Mouse (Mus musculus) mature B cell (primary cell): ENCODE results near the gene Ttc34.

ENCODE experiments used
- in situ Hi-C: fragments of 300-500 bp; cut with MboI; formaldehyde crosslinking; loops from 2 replicates; pipeline ENCODE4 v1.14.3; 2019

Gene Ttc34

DNA sequence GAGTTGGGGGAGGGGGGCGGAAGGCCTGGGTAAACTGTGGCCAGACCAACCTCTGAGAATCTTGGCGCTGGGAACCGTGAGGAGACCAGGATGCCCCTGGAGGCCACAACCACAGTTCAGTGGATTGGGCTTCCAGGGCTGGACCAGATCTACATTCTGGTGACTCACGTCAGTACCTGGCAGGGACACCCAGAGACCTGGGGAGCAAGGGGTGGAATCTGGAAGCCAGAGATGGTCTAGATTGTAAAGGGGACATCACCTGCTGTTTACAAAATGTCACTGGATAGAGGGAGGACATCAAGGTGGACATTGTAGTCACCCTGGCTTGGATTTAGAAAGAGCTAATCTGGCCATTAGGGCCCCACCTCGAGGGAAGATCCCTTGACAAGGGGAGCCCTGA, 58.3 kb downstream of the Ttc34 start:
- in situ Hi-C loops = loop anchor here (25.0 kb wide), 1 partner anchor 342 kb away; the partner anchor contains the start of gene Faap20

DNA sequence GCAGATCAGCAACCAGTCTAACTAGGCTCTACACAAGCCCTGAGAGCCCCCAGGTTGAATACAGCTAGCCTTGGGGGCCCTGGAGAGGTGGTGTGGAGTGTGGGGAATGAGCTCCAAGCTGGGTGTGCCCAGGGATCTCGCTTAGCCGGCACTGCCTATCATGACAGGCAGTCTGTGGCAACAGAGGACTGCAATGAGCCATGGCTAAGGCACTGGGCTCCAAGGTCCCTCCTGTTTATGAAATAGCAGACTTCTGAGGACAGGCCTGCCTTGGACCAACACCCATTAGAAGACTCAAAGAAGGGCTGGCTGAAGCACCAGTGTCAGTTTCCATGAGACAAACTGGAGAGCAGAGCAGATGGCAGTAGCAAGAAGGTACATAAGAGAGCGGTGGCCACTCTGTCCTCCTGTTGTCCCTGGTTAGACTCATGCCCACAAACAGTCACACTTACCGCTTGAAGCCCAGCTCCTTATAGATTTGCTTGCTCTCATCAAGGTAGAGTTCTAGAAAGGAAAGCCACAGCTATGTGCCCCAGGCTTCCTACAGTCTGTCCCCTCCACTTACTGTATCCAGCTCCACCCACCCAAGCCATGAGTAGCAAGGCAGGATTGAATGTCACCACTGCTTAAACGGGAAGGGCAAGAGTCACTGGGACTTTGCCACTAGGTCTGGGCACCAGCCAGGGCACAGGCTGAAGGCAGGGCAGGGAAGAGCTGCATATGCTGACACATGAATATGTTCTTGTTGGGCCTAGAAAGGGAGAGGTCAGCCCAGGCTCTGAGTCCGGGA, 60.6 kb downstream of the Ttc34 start:
- in situ Hi-C loops = loop anchor here (25.0 kb wide), 1 partner anchor 339 kb away; the partner anchor contains the start of gene Faap20

DNA sequence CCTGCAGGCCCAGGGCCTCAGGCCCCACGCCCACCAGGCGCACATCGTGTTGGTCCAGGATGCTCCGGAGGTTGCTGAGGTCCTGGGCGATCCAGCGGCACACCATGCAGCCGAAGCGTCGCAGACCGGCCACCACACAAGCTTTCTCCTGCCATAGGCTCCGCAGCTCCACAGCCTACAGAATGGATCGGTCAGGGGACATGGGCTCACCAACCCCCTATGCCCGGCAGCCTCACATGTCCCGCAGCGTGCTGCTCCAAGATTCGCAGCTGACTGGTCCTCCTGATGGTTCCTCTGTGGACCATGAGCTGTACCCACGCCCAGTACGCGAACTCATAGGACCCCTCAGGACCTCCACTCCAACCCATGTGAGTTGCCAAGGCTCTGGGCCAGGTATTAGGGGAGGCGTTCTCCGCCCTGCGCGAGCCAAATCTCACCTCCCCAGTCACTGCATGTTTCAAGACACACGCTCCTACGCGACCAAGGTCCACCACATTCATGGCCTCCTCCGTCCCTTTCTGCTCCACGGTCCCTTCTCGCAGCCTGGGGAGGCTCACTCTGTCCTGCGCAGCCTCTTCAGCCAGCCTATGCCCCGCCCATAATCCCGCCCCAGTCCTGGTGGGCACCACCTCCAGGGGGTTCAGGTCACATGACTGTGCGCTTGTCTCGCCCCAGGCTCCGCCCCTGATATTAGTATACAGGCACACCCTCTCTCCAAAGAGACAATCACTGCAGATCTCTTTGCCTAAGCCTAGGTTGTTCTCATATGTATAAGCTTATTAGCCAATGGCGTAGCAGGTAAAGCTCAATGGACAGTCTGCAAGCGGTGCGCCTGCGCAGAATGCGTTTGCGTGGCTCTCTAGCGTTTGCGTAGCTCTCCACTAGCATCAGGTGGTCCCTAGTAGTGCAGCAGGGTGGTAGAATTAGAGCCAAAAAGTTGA, 61.5 kb downstream of the Ttc34 start, which contains the start of gene Fam213b:
TSS of gene Fam213b (minus strand) at position 630 of the 941 bp plus-strand sequence.
- in situ Hi-C loops = loop anchor here (25.0 kb wide), 1 partner anchor 339 kb away; the partner anchor contains the start of gene Faap20

DNA sequence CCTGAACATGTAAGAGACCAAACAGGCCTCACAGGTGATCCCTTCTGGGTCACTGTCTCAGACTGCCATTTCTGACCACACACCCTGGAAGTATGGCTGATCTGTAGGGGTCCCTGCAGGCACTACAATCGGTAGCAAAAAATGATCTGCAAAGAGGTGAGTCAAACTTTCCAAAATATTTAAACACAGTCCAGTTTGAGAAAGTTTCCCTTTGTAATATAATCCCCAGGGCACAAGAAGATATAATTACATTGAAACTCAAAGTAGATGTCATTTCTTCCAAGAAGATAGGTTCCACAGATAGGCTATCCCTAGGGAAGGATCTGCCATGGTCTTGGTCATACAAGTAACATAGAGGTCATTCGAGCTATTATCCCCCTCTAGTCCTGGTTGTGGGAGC, 65.1 kb downstream of the Ttc34 start:
- in situ Hi-C loops = no loop called here

DNA sequence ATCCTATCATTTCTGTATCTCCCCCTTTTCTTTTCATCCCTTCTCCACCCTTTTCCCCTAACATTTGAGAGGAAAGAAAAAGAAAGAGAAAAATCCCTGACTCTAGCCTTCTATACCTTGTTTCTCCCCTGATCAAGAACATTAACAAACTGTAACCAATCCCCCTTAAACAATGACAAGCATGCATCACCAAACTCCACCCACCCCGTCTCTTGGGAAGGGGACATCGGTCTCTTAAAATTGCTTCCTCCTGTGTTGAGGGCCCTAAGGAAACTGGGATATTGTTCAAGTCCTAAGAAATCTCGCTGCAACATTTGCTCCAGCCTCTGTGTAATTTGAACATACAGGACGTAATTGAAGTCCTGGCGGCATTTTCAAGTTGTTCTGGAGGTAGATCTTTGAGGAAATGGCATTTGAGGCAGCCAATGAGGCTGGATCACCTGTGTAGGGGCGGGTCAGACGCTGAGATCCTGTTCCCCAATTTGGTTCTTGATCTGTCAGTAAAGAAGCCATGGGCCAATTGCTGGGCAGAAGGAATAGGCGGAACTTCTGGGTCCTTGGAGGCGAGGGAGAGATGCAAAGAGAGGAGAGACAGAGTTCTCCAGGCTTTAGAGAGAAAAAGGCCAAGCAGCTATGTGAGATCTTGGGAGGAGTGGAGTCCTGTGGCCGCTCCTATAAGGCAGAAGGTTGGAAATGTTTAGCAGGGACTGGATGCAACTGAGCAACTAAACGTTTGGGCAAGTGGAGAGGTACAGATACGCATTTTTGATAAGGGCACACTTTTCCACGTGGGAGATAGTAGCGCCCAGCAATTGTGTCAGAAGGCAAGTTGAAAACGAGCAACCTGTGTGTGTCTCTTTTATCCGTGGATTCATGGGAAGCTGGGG, 67.2 kb downstream of the Ttc34 start:
- in situ Hi-C loops = no loop called here

DNA sequence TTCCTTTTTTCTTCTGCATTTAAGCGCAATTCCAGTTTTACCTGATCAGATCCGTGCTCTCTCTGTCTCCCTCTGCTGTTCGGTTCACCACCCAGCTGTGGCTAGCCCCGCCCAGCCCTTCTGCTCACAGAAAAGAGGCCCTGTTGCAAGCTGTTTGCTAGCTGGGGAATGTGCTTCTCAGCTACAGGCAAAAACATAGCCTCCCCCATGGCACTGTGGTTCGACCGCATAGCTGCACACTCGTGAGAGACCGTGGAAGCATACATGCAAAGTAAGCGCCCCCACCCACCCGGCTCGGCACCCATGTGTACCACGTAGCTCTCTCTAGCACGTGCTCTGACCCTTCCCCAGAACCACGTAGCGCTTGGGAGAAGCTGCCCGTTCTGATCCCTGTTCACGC, 70.6 kb downstream of the Ttc34 start:
- in situ Hi-C loops = no loop called here

DNA sequence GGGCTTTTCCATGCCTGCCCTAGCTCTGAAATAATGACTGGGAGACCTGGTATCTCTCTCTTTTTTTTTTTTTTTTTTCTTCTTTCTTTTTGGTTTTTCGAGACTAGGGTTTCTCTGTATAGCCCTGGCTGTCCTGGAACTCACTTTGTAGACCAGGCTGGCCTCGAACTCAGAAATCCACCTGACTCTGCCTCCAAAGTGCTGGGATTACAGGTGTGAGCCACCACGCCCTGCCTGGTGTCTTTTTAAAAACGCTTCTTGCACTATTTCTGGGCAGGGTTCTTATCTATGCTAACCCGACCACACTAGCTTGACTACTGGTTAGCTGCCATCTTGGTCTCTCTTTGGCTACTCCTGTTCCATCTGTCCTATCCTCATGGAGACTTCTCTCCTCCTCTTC, 71.2 kb downstream of the Ttc34 start:
- in situ Hi-C loops = no loop called here

DNA sequence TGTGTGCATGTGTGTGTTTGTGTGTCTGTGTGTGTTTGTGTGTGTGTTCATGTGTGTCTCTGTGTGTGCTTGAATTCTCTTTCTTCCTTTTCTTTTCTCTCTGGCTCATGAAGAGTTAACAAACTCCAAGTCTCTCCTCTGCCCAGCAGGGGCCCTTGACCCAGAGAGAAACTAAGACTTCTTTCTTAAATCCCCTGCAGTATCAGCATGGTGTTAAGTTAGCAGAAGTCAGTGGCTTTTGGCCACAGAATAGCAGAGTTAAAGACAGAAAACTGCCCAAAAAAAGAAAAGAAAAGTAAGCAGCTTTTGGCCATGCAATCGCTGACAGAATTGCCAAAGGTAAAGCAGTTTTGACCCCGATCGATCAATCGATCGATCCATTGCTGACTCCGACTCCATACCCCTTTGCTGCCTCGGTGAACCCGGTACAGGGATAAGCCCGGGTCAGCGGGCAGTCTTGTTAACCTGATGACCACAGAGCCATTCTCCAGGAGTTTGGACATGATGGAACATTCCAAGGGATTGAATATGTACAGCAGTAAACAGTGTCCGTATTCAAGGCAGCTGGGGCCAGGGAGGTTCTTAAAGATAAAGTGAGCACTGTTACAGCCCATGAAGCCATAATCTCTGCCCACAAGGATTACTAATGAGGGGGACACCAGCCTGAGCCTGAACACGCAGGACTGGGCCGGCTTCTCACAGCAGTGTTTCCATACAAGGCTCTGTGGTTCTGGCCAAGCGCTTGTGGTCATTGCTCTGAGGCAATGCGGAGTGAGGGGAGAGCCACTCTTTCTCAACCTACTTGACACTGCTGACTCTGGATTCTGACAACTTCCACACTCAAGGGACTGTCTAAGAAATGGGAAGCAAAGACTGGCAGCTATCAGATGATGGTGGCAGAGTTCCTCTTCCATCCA, 73.6 kb downstream of the Ttc34 start:
- in situ Hi-C loops = no loop called here

DNA sequence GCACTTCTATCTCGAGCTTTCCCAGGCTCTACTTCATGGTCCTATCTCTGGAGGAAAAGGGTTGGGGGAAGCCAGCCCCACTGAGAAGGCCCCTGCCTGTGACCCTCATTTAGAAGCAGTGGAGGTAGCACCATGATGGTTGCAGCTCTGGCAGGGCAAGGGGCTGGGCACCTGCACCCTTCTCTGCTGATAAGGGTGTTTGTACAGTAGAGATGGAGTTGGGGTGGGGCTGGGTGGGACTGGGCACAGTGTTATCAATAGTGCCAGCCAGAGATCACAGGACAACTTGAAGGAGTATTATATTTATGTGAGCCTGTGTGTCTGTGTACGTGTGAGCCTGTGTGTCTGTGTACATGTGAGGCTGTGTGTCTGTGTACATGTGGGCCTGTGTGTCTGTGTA, 74.4 kb downstream of the Ttc34 start:
- in situ Hi-C loops = no loop called here

DNA sequence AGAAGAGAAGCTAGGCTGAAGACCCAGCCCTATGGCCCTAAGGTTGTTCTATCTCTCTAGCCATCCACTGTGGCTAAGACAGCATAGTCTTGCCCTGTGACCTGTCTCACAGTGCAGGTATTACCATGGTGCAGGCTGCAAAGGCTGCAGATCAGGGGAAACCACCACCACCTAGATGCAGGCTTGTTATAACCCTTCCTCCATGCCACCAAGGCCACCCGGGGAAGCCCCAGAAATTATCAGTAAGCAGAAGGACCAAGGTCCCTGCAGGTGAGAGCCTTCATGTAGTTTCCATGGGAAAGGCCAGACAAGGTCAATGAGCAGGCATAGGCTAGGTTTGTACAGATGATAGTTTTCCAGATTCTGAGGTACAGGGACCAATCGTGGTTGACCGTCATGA, 76.6 kb downstream of the Ttc34 start:
- in situ Hi-C loops = no loop called here

DNA sequence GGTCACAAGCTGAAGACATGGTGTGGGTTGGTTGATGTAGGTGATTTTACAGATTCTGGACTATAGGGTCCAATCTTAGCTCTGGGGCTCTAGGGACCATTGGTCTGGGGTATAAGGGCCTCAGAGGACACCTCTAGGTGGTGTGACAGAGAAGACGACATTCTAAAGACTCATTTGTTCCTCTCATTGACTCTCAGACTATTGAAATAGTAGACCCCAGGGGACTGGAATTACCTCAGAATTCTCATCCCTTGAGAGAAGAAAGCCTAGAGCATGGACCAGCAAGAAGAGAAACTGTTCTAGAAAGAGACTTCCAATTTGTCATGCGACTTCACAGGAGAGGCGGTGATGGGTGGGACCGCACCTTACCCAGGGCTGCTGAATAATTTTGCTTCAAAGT, 77.0 kb downstream of the Ttc34 start:
- in situ Hi-C loops = no loop called here

DNA sequence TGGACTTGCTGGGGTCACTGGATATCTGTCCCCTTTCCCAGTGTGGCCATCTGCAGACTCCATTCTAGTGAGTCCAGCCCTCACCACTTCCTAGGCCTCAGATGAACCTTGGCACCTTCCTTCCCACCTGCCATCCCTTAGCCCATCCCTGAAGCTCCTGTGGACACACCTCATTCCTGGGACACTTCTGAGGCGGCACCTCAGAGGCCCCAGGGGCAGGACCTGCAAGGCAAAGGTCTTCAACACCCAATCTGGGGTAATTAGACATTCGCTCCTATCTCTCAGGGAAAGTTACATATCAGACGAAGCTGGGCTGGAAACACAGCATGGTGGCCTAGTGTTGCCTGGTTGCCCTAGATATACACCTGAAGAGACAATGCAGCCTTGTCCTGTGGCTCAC, 77.4 kb downstream of the Ttc34 start:
- in situ Hi-C loops = no loop called here

DNA sequence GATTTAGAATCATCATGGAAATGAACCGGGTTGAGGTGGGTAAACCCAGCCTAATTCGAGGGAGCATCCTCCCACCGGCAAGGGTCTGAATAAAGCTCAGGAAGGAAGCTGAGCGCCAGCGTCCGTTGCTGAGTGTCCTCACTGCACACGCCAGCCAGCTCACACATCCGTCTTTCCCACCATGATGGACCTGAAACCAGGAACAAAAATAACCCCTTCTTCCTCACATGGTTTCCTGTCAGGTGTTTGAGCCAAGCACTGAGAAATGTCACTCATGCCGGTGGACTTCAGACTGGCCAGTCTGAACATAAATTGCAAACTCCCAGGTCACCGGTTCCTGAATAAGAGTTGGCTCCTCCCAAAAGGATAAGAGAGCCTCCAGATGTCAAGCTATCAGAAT, 78.0 kb downstream of the Ttc34 start:
- in situ Hi-C loops = no loop called here

DNA sequence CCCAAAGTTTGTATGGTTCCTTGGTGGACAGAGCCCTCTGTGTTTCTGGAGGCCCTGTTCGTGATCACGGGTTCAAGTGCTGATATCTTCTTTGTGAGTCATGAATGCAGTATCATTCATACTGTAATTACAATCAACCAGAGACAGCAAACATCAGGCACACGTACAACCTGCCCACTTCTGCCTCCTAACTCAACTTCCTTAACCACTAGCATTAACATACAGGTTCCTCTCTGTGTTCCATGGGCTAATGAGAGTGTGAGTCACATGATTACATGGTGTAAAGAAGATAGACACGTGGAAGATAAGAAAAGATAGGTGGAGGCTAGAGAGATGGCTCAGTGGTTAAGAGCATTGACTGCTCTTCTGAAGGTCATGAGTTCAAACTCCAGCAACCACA, 79.4 kb downstream of the Ttc34 start:
- in situ Hi-C loops = no loop called here
